Mouse (Mus musculus) neural tube, embryonic 15.5 days (tissue): ENCODE measurements around the gene Grk1. TPM values are rescaled to one million over a fixed set of nuclear protein-coding genes. Genes with fewer than 3 reads are reported as not detected.

Experiments used
- ATAC-seq: fragments of 200-750 bp; cut with Nextera tagmentation; 2 replicates; pipeline ENCODE4 v1.8.0; 2017; ENCODE audit warnings: mild to moderate bottlenecking, moderate TSS enrichment, moderate library complexity; ENCODE audit not compliant: low FRiP score
- H3K27ac ChIP-seq: fragments of 300-500 bp; sonication (generic); replicated peaks from 2 replicates; pipeline ENCODE4 v1.5.1; 2015; ENCODE audit warnings: mild to moderate bottlenecking, inconsistent platforms
- H3K27me3 ChIP-seq: fragments of 300-500 bp; sonication (generic); replicated peaks from 2 replicates; pipeline ENCODE4 v1.6.1; 2015; ENCODE audit warnings: inconsistent platforms
- H3K36me3 ChIP-seq: fragments of 300-500 bp; sonication (generic); 2 replicates; pipeline ENCODE4 v1.6.1; 2015; ENCODE audit warnings: inconsistent platforms
- H3K4me1 ChIP-seq: fragments of 300-500 bp; sonication (generic); 2 replicates; pipeline ENCODE4 v1.6.1; 2015; ENCODE audit warnings: inconsistent platforms
- H3K4me2 ChIP-seq: fragments of 300-500 bp; sonication (generic); 2 replicates; pipeline ENCODE4 v1.6.1; 2015; ENCODE audit warnings: inconsistent platforms, mild to moderate bottlenecking, moderate library complexity
- H3K4me3 ChIP-seq: fragments of 300-500 bp; sonication (generic); replicated peaks from 2 replicates; pipeline ENCODE4 v1.5.1; 2015; ENCODE audit warnings: mild to moderate bottlenecking, inconsistent platforms
- H3K9ac ChIP-seq: fragments of 300-500 bp; sonication (generic); replicated peaks from 2 replicates; pipeline ENCODE4 v1.6.1; 2015; ENCODE audit warnings: mild to moderate bottlenecking, inconsistent platforms
- H3K9me3 ChIP-seq: fragments of 300-500 bp; sonication (generic); replicated peaks from 2 replicates; pipeline ENCODE4 v1.6.1; 2016; ENCODE audit warnings: inconsistent platforms
- WGBS: fragments of 180-500 bp; shearing (Covaris S2); methylation state at CpG from one replicate; pipeline ENCODE4 v1.1.7; 2015; ENCODE audit warnings: mixed read lengths; 5-methylcytosine and 5-hydroxymethylcytosine counted together
- polyA plus RNA-seq: library from polyadenylated mRNA; unstranded; fragments of >200 nt; fragmentation: Nextera tagmentation; extraction: Ambion mirVana; gene quantifications from 2 replicates; pipeline ENCODE4 v1.2.1, GENCODE M21; 2015

Gene Grk1
- polyA plus RNA-seq, 1 experiment from 2014 or later = not detected

DNA sequence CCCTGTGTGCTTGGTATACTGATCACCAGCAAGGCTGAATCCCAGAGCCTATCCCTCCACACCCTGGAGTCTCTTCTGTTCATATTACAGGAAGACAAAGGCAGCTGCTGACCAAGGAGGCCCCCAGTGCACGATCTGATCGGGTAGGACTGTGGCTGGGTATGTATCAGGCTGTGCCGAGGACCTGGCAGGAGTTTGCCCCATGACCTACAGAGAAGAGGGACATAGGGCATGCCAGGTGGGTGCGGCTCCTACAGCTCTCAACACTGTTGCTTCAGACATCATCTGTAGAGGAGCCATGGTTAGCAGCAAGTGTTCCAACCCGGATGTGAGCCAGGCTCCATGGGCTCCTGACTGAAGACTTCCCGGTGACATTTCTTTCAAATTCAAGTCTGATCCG is 11.0 kb upstream of the Grk1 start:
- Histone ChIP-seq H3K4me1 (no peaks in the 10 kb centered on the region), H3K27ac (no peak overlapping the region), H3K27me3 (no peaks in the 10 kb centered on the region), H3K9ac (no peak overlapping the region), H3K4me3 (no peak overlapping the region), H3K9me3 (no peaks in the 10 kb centered on the region), H3K4me2 (no peak overlapping the region), H3K36me3 (no peaks in the 10 kb centered on the region)
- ATAC-seq = no peak
- 91% methylated on average over 7 of the region's 7 CpGs for WGBS

DNA sequence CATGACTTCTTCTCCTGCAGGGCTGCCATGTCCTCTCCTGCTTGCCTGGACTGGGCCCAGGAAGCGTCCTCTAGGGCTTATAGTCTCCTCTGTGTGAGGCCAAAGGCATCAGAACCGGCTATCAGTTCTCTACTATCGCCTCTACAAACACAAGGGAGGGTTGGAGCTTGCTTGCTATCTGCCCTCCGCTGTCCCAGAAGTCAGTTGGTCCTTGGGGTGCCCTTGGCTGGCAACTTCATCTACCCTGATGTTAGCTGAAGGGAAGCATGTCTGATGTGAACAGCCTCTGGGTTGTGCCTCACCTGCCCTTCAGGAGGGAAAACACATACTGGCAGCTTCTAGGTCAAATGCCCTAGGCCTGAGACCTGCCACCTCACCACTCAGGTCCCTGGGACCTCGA is 8.2 kb upstream of the Grk1 start, which contains the start of gene Atp4b:
Gene Atp4b, minus strand, starts transcription at position 101 of the 400 bp plus-strand sequence.
- Histone ChIP-seq H3K27ac (no peak within 1 kb of the TSS), H3K9ac (no peak within 1 kb of the TSS), H3K36me3 (no peaks in the 10 kb centered on the region), H3K4me3 (no peak within 1 kb of the TSS), H3K4me2 (no peak within 1 kb of the TSS), H3K9me3 (no peaks in the 10 kb centered on the region), H3K4me1 (no peaks in the 10 kb centered on the region), H3K27me3 (no peaks in the 10 kb centered on the region)
- 82% methylated on average over 5 of the region's 5 CpGs for WGBS
- no peak for ATAC-seq

- 73% methylated on average over 6 of the region's 6 CpGs for WGBS
- ATAC-seq = no peak
- no peaks in the 10 kb centered on the region for H3K4me1 ChIP-seq
- H3K36me3 ChIP-seq = no peaks in the 10 kb centered on the region
- H3K4me2 ChIP-seq = no peak overlapping the region
- H3K4me3 ChIP-seq = no peak overlapping the region
- no peaks in the 10 kb centered on the region for H3K27me3 ChIP-seq
- no peak overlapping the region for H3K9ac ChIP-seq
- H3K9me3 ChIP-seq = no peaks in the 10 kb centered on the region
- no peak overlapping the region for H3K27ac ChIP-seq
Observed at GRCm38 (mm10) chr8:13403517-13403916, 1.4 kb upstream of the Grk1 start.

- H3K27me3 ChIP-seq = no peaks in the 10 kb centered on the region
- no peak overlapping the region for H3K9ac ChIP-seq
- 82% methylated on average over 5 of the region's 5 CpGs for WGBS
- no peaks in the 10 kb centered on the region for H3K9me3 ChIP-seq
- H3K4me2 ChIP-seq = no peak overlapping the region
- no peak for ATAC-seq
- H3K36me3 ChIP-seq = no peaks in the 10 kb centered on the region
- H3K4me3 ChIP-seq = no peak overlapping the region
- H3K27ac ChIP-seq = no peak overlapping the region
- no peaks in the 10 kb centered on the region for H3K4me1 ChIP-seq
Observed at GRCm38 (mm10) chr8:13406011-13406410, 1.1 kb downstream of the Grk1 start.

GRCm38 (mm10) chr8:13411597-13411996 is 6.7 kb downstream of the Grk1 start:
- Histone ChIP-seq H3K9ac (no peak overlapping the region), H3K27me3 (no peaks in the 10 kb centered on the region), H3K9me3 (no peaks in the 10 kb centered on the region), H3K4me2 (no peak overlapping the region), H3K4me1 (no peaks in the 10 kb centered on the region), H3K27ac (no peak overlapping the region), H3K4me3 (no peak overlapping the region), H3K36me3 (no peaks in the 10 kb centered on the region)
- ATAC-seq = no peak
- 26% methylated on average over 6 of the region's 6 CpGs for WGBS

- Histone ChIP-seq H3K9me3 (no peaks in the 10 kb centered on the region), H3K4me3 (no peak overlapping the region), H3K4me2 (no peak overlapping the region), H3K27ac (no peak overlapping the region), H3K4me1 (no peaks in the 10 kb centered on the region), H3K36me3 (no peaks in the 10 kb centered on the region), H3K27me3 (no peaks in the 10 kb centered on the region), H3K9ac (no peak overlapping the region)
- WGBS = 61% methylated on average over 13 of the region's 13 CpGs
- ATAC-seq = 0 out of 2 replicates have a peak, but pooled peaks have one; percentile 5
Observed at GRCm38 (mm10) chr8:13412891-13413558, 8.1 kb downstream of the Grk1 start.

GRCm38 (mm10) chr8:13413823-13414390 is 9.0 kb downstream of the Grk1 start:
- WGBS = 57% methylated on average over 12 of the region's 12 CpGs
- no peak overlapping the region for H3K9ac ChIP-seq
- no peaks in the 10 kb centered on the region for H3K4me1 ChIP-seq
- no peak for ATAC-seq
- H3K36me3 ChIP-seq = no peaks in the 10 kb centered on the region
- H3K4me3 ChIP-seq = no peak overlapping the region
- H3K9me3 ChIP-seq = no peaks in the 10 kb centered on the region
- no peaks in the 10 kb centered on the region for H3K27me3 ChIP-seq
- no peak overlapping the region for H3K4me2 ChIP-seq
- H3K27ac ChIP-seq = no peak overlapping the region

DNA sequence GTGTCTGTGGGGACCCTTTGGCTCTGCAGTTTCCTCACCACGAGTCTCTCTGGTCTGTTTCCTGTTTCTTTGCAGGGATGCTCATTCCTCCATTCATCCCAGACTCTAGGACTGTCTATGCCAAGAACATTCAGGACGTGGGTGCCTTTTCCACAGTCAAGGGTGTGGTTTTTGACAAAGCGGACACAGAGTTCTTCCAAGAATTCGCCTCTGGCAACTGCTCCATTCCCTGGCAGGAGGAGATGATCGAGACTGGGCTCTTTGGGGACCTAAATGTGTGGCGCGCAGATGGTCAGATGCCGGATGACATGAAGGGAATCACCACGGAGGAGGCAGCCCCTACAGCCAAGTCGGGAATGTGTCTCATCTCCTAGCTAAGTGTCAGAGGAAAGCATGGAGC is 11.0 kb downstream of the Grk1 start:
- Histone ChIP-seq H3K4me1 (no peaks in the 10 kb centered on the region), H3K4me3 (no peak overlapping the region), H3K9me3 (no peaks in the 10 kb centered on the region), H3K27ac (no peak overlapping the region), H3K27me3 (no peaks in the 10 kb centered on the region), H3K36me3 (no peaks in the 10 kb centered on the region), H3K4me2 (no peak overlapping the region), H3K9ac (no peak overlapping the region)
- 81% methylated on average over 10 of the region's 10 CpGs for whole genome bisulfite sequencing
- ATAC-seq = no peak

DNA sequence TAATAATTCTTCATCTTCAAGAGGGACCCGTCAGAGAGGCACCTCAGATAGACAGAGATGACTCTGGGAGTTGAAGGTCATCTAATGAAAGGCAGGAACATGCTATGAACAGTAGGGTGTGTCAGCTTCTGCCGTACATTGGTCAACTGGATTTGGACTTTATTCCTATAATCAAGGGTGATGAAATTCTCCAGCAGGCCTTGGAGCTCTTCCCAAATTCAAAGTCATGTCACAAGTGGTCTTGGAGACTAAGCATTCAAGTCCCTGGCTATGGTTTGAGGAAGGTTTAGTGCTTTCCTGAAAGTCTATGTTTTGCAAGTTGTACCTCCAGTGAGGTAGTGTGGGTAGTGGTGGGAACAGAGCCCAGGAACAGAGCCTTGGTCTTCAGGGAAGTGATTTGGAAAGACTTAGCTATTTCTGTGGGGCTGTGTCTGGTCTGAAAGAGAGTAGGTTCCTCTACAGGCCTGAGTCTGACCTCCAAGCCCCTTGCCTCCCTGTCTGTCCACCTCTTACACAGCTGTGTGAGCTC is 14.3 kb downstream of the Grk1 start:
- no peaks in the 10 kb centered on the region for H3K27me3 ChIP-seq
- no peak overlapping the region for H3K4me3 ChIP-seq
- WGBS = 79% methylated on average over 2 of the region's 2 CpGs
- H3K4me2 ChIP-seq = no peak overlapping the region
- H3K27ac ChIP-seq = no peak overlapping the region
- H3K36me3 ChIP-seq = no peaks in the 10 kb centered on the region
- no peak for ATAC-seq
- no peaks in the 10 kb centered on the region for H3K4me1 ChIP-seq
- H3K9me3 ChIP-seq = no peaks in the 10 kb centered on the region
- H3K9ac ChIP-seq = no peak overlapping the region

DNA sequence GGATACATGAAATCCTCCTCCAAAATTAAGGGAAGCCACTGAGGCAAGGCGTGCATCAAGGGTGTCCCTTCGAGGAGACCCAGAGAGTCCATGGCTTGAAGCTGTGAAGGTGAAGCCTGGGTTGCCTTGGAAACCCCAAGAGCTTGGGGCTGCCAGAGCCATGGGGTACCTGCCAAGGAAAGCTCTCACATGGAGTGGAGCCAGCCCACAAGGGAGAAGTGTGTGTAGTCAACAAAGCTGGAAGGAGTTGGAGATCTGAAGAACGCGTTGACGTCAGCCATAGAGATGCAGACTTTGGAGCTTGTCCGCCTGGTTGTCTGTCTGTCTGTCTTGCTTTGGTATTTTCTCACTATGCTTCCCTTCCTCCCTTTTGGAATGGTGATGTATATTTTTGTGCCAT is 16.1 kb downstream of the Grk1 start:
- WGBS = 90% methylated on average over 6 of the region's 6 CpGs
- no peak overlapping the region for H3K4me2 ChIP-seq
- no peaks in the 10 kb centered on the region for H3K36me3 ChIP-seq
- no peak overlapping the region for H3K9ac ChIP-seq
- H3K9me3 ChIP-seq = no peaks in the 10 kb centered on the region
- ATAC-seq = no peak
- no peak overlapping the region for H3K27ac ChIP-seq
- no peaks in the 10 kb centered on the region for H3K27me3 ChIP-seq
- no peaks in the 10 kb centered on the region for H3K4me1 ChIP-seq
- H3K4me3 ChIP-seq = no peak overlapping the region

DNA sequence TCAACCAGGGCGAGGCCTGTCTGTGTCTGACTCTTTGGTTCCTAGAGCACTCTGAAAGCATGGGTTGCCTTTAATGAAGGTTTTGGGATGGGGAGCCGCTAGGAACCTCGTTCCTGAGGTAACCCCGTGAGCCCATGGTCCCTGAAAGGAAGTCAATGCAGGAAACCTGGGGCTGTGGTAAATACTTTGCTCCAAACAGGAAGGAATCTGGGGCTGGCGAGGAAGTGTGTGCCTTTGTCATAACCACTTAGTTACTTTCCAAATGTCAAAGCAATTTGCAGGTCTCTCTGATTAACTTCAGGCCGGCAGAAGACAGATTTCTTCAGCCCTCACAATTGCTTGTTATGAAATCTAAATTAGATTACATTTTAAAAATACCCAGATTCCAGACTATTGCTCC is 22.5 kb downstream of the Grk1 start:
- no peak for ATAC-seq
- 0 out of 2 replicates have a peak, but pooled peaks cover 3% of the 10 kb centered on the region for H3K4me1 ChIP-seq
- no peaks in the 10 kb centered on the region for H3K36me3 ChIP-seq
- H3K27me3 ChIP-seq = no peaks in the 10 kb centered on the region
- no peaks in the 10 kb centered on the region for H3K9me3 ChIP-seq
- H3K27ac ChIP-seq = no peak overlapping the region
- no peak overlapping the region for H3K9ac ChIP-seq
- no peak overlapping the region for H3K4me3 ChIP-seq
- 81% methylated on average over 6 of the region's 6 CpGs for WGBS
- no peak overlapping the region for H3K4me2 ChIP-seq

GRCm38 (mm10) chr8:13428156-13428555 is 23.3 kb downstream of the Grk1 start:
- ATAC-seq = no peak
- Histone ChIP-seq H3K4me1 (0 out of 2 replicates have a peak, but pooled peaks cover 3% of the 10 kb centered on the region), H3K27ac (no peak overlapping the region), H3K4me2 (no peak overlapping the region), H3K9ac (no peak overlapping the region), H3K4me3 (no peak overlapping the region), H3K9me3 (no peaks in the 10 kb centered on the region), H3K36me3 (no peaks in the 10 kb centered on the region), H3K27me3 (no peaks in the 10 kb centered on the region)
- WGBS = 85% methylated on average over 9 of the region's 9 CpGs
